Mouse (Mus musculus): ENCODE measurements at regions not wholly inside any gene's neighbourhood (a gene's known extent, or its start where the extent isn't known, plus 50 kb on each side); places are given as distances from the start of the nearest gene placed in this dataset.
"Not testable (repeated sequence)": the region's sequence is repeated elsewhere in the genome, so short reads cannot be mapped to it uniquely, and the experiment has no call there.

- no peak for DNase-seq
These were observed 105.3 kb downstream of the Dad1 start for GRCm38 (mm10) chr14:54148626-54149025.

DNA sequence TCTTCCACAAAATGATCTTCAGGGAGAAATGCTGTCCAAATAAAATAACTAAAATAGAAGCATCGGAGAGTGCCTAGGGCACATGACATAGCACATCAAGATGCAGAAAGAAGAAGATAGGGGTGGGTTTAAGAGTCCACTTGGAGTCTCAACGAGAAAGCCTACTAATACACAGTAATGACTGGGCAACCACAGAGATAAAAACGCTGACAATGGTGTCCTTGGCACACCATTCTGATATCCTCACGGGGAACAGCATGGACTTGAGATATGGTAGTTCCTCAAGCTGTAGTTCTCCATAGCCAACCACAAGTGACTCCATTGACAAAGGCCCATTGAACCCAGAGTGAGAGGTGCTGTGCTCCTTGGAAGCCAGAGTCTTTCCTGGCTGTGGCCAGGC, 105.8 kb downstream of the Dad1 start:
- DNase-seq: no peak

- no peak for DNase-seq
These were observed 106.4 kb downstream of the Dad1 start for GRCm38 (mm10) chr14:54147546-54147945.

- no peak for DNase-seq
These were observed 107.9 kb downstream of the Dad1 start for GRCm38 (mm10) chr14:54145743-54146741.

DNA sequence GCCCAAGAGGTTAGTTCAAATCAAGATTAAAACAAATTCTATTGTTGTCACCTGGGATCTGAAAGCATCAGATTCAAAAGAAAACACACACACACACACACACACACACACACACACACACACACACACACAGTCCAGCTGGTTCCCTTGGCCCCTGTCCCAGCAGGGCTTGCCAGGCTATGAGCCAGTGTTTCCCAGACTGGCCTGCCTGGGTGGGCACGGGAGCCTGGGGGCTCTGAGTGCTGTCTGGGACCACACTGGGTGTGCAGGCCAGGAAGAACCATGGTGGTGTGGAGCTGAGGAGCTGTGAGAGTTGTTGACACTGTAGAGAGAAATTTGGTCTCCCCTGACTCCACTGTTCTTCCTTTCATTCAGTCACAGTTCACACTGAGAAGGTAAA, 110.1 kb downstream of the Dad1 start:
- DNase-seq: peak; percentile 3

- no peak for DNase-seq
These were observed 115.6 kb downstream of the Dad1 start for GRCm38 (mm10) chr14:54138288-54138687.

DNA sequence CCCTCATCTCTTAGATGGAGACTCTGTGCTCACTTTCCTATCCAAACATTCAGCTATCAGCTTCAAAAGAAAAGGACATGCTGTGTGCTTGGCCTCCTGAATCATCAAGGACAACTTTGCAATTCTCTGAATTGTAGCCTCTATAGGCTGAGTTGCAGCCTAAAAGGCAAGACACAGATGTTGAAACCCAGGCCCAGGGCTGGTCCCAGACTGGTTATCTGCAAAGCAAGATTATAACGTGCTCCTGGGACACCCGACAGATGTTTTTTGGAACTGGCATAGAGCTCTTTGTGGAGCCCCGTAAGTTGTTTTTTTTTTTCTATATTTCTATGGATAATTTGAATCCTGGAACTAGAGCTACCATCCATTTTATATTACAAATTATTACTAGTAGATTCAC, 117.4 kb downstream of the Dad1 start:
- DNase-seq: no peak

GRCm38 (mm10) chr14:54128334-54128733, 125.6 kb downstream of the Dad1 start:
- DNase-seq: no peak

GRCm38 (mm10) chr14:54125510-54125909, 128.4 kb downstream of the Dad1 start:
- no peak for DNase-seq

GRCm38 (mm10) chr14:54121973-54122372, 131.9 kb downstream of the Dad1 start:
- no peak for DNase-seq

- no peak for DNase-seq
These were observed 132.6 kb downstream of the Dad1 start for GRCm38 (mm10) chr14:54121340-54121739.

DNA sequence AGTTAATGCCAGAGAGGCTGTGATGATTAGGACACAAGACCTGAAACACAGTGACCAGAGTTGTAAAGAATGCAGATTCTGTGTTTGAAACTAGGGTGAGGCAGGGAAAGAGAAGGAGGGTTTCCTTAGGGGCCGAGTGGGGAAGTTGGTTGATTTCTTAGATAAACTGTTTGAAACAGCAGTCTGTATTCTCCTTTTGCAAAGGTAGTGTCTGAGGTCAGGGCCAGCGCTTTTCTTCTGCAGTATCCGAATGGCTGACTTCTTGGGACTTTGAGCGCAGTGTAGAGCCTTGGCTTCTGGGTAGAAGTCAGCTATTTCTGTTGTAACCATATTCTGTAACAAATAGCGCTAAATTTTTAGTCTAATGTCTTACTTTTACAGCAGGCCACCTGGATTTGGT, 133.7 kb downstream of the Dad1 start:
- DNase-seq: no peak

DNA sequence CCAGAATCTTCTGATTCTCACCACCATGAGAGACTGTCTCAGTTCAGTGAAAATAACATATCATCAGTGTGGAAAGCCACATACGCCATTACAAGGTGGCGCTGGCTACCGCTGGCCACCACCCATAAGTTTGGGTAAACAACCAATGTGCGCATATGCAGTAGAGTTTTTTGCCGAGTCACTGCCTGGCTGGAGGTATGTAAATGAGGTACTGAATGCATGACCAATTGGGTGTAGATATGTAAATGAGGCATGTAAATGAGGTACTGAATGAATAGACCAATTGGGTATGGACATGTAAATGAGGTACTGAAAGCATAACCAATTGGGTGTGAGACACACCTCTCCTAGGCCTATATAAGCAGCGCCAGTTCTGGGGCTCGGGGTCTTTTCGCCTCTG, 136.3 kb downstream of the Dad1 start:
- DNase-seq: not testable (repeated sequence)

- DNase-seq: no peak
These were observed 140.7 kb downstream of the Dad1 start for GRCm38 (mm10) chr14:54113216-54113615.

DNA sequence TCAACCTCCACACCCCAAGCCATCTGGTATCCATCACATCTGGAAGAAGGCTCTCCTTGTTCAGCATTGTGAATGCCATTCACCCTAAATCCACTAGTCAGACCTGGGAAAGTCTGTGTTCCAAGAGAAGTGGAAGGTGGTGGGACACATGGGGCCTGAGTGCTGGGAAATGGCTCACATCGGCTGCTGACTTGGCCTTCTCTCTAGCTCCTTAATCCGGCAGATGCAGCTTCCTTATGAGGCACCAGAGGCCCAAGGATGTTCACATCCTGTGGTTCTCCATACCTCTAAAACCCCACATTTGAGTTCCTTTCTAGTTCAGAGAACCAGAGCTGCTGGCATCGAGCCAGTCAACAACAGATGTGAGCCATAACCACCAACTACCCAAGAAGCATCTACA, 142.9 kb downstream of the Dad1 start:
- DNase-seq: no peak

GRCm38 (mm10) chr14:54109129-54109528, 144.8 kb downstream of the Dad1 start:
- no peak for DNase-seq

- peak; percentile 43 for DNase-seq
These were observed 145.4 kb downstream of the Dad1 start for GRCm38 (mm10) chr14:54108311-54109074.

DNA sequence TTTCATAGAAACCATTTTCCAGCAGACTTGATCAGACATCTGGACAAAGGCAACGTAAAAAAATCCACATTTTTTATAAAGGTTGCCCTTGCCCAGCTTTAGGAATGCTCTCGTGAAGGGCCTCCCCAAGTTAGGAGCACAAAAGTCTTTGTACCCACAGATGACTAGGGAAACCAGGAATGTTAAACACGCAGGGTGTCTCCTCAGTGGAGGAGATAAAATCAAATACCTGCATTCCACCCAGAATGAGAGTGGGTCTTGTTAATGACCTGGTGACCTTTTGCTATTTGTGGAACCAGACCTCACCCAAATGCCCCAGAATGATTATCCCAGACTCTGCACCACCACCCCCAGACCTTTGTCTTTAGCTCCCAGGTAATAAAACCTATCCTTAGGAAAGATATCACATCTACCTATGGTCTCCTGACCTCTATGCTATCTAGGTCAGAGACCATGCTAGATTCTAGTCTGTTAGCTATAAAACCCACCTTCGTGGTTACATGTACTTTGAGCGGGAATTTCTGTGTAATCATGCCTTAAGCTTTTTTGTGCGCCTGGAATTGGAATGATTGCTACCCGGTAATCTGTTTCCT, 146.6 kb downstream of the Dad1 start:
- DNase-seq: no peak

GRCm38 (mm10) chr14:54104243-54104642, 149.7 kb downstream of the Dad1 start:
- DNase-seq: peak; percentile 56

DNA sequence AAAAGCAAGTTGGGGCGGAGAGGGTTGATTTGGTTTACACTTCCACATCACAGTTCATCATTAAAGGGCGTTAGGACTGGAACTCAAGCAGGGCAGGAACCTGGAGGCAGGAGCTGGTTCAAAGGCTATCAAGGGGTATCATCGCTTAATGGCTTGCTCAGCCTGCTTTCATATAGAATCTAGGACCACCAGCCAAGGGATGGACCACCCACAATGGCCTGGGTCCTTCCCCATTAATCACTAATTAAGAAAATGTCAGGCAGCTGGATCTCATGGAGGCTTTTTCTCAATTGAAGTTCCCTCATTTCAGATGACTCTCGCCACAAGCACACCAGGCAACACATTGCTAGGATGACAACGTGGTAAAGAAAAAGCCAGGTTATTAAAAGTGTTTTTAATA, 150.4 kb downstream of the Dad1 start:
- DNase-seq: no peak

DNA sequence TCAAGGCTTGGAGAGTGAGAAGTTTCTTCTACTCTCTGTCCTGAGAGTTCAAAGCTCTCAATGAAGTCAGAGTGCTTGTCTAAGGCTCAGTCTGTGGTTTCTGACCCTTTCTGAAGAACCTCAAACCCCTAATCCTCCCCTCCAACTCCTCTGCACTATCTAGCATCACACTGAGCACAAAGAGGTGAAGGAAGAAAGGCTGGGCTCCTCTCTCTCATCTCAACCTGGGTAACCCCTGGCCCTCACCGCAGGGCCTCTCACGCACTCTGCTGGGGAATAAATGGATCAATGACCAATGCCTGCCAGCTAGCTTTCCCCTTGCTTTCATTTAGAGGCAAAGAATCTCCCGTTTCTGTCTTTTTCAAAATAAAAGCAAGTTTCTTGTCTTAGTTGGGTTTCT, 150.8 kb downstream of the Dad1 start:
- DNase-seq: no peak

DNA sequence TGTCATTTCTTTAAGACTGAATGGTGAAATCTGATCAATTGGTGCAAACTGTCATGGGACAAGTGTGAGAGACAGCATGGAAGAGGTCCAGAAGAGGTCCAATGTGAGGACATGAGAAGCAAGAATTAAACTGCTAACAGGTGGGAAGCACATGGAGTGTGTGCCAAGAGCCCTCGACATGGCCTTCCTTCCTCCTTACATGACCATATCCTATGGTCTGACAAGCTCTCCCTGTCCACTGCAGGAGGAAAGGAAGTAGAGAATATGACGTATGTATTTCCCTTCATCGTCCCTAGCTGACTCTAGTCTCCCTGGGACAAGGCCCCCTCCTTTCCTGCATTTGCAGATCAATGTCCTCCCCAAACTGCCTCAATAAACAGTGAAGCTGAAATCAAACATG, 152.1 kb downstream of the Dad1 start:
- DNase-seq: no peak

DNA sequence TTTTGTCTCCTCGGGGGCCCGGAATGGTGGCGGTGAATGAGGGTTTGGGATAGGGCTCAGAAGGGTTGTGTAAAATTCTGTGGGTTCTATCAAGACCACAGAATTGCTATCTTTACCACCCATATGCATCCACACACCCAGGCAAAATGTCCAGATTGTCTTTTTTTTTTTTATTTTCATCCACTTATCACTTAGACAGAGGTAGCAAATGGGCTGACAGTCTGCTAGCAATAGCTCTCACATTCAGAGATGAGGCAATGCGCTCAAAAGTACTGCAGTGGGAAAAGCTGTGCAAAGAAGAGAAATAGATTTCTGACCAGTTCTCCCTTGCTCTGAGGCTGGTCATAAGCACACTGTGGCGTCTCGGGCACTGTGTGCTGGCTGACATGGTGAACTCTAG, 154.5 kb downstream of the Dad1 start:
- DNase-seq: no peak

Measured in adrenal gland, postnatal 25 days (tissue).